ENCODE assay signal across 8 mouse cellular contexts in the genomic region with DNA sequence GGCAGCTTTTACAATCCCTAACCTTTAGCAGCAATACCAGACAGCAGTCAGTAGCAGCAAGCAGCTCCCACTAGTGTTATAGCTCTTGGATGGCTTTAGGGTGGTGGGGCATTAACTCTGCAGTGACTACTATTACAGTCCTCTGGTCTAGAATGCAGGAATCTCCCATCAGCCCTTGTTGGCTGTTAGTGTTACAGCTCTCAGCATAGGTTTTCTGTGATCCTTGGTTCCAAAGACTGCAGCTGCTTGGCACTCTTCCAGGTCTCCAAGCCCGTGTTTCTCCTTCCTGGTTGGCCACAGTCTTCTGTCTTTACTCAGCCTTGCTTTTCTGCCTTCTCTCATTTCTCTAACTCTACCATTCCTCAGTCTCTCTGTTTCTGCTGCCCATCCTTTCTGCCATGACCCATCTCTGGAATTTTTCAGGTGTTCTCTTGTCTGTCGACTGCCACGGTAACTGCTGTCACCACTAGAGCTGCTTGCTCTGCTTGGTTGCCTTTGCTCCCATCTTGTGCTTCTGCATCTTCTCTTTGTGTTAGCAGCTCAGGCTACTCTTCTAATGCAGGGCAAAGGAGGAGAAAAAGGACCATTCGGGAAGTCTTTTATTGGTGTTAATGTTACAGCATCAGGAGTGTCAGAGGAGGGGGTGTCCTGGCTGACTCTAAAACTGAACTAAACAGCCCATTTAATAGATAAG. TPM values are rescaled to one million over a fixed set of nuclear protein-coding genes. Genes with fewer than 3 reads are reported as not detected.
DNase-seq lines count a peak whose midpoint lies in the region; ATAC-seq lines count a peak whose summit lies in the region.

No protein-coding gene starts in this region.

- peak; percentile 6 for DNase-seq in left cerebral cortex, postnatal 4 days
- no peak for DNase-seq in left cerebral cortex, adult 18-20 months (ENCODE audit: low spot score in 2 of 2)
- DNase-seq in adrenal gland, postnatal 25 days, result peak; percentile 12
- DNase-seq in kidney, postnatal 14 days, result peak; percentile 56
- no peak for DNase-seq in left cerebral cortex, adult 9 months (ENCODE audit: low spot score in 2 of 2)

- H3K4me3 ChIP-seq in heart, embryonic 11.5 days (ENCODE audit: low read depth, low read length), result no peak overlapping the region

- no peaks in the 10 kb centered on the region for H3K9me3 ChIP-seq in heart, embryonic 11.5 days (replicated peaks; ENCODE audit: control insufficient read depth, low read length)

- WGBS in heart, embryonic 11.5 days (ENCODE audit: insufficient replicate concordance), result 53% methylated on average over 4 of the region's 4 CpGs

- intact Hi-C loops in left cerebral cortex, postnatal 4 days (cut with DNase I), result no loop called here

- H3K27me3 ChIP-seq in heart, embryonic 11.5 days (ENCODE audit: control insufficient read depth, insufficient read depth, low read length), result no peaks in the 10 kb centered on the region

- no peaks in the 10 kb centered on the region for H3K36me3 ChIP-seq in heart, embryonic 11.5 days (ENCODE audit: control insufficient read depth, insufficient read depth, low read length)

- peak overlapping the region; percentile 32; the same call in 1 of the 2 replicates for H3K27ac ChIP-seq in heart, embryonic 11.5 days (ENCODE audit: low read depth, low read length)

- no peak overlapping the region for H3K4me2 ChIP-seq in heart, embryonic 11.5 days

- no peak for ATAC-seq in heart, embryonic 11.5 days (replicated peaks; ENCODE audit: insufficient number of reproducible peaks, low FRiP score, low TSS enrichment)
- ATAC-seq in granulocyte monocyte progenitor cell, adult 5-6 weeks (replicated peaks; ENCODE audit: poor library complexity, severe bottlenecking), result no peak
- ATAC-seq in erythroblast, adult 5-6 weeks (replicated peaks; ENCODE audit: low FRiP score, poor library complexity, severe bottlenecking), result no peak

- 0 out of 2 replicates have a peak, but pooled peaks cover 3% of the 10 kb centered on the region for H3K4me1 ChIP-seq in heart, embryonic 11.5 days (ENCODE audit: control insufficient read depth, insufficient read depth, low read length)

- no peak overlapping the region for H3K9ac ChIP-seq in heart, embryonic 11.5 days (ENCODE audit: low read depth, low read length)

RNA-seq across cellular contexts. Expression of a gene that starts 14.5 kb away (rescaled TPM):
- not detected for total RNA-seq in left cerebral cortex, postnatal 4 days (2021)
- not detected for total RNA-seq in left cerebral cortex, adult 18-20 months (2021)
- total RNA-seq in adrenal gland, postnatal 25 days (2021), result 0.30 TPM in 1 of 2 replicates, not detected in the other
- 0.23 and 0.36 TPM in 2 replicates for polyA plus RNA-seq in heart, embryonic 11.5 days (2014; fragmentation: Nextera tagmentation; extraction: Ambion mirVana)
- not detected in 2 replicates for total RNA-seq in granulocyte monocyte progenitor cell, adult 5-6 weeks (2014; fragmentation: Nextera tagmentation)
- 0.60 TPM in 1 of 2 replicates, not detected in the other for total RNA-seq in granulocyte monocyte progenitor cell, adult 5-6 weeks (2017)
- total RNA-seq in erythroblast, adult 5-6 weeks (2015; ENCODE audit: low replicate concordance), result 0.63 TPM in 1 of 2 replicates, not detected in the other
- total RNA-seq in erythroblast, adult 5-6 weeks (2017; ENCODE audit: low replicate concordance), result 2.0 and 6.6 TPM in 2 replicates

RNA-seq across cellular contexts. Expression of a gene that starts 26.1 kb away (rescaled TPM):
- total RNA-seq in left cerebral cortex, postnatal 4 days (2021), result under 1 TPM in 1 of 2 experiments, not detected in 1; 0.68 TPM
- total RNA-seq in left cerebral cortex, adult 18-20 months (2021), result under 1 TPM in 1 of 2 experiments, not detected in 1; 0.72 TPM
- 0.39 and 0.43 TPM in 2 replicates for total RNA-seq in adrenal gland, postnatal 25 days (2021)
- 7.4 and 8.8 TPM in 2 replicates for polyA plus RNA-seq in heart, embryonic 11.5 days (2014; fragmentation: Nextera tagmentation; extraction: Ambion mirVana)
- 2.0 TPM in 1 of 2 replicates, not detected in the other for total RNA-seq in granulocyte monocyte progenitor cell, adult 5-6 weeks (2014; fragmentation: Nextera tagmentation)
- total RNA-seq in granulocyte monocyte progenitor cell, adult 5-6 weeks (2017), result 0.21 TPM in 1 of 2 replicates, not detected in the other
- total RNA-seq in erythroblast, adult 5-6 weeks (2015; ENCODE audit: low replicate concordance), result 8.6 TPM in 1 of 2 replicates, not detected in the other
- 0.56 and 4.3 TPM in 2 replicates for total RNA-seq in erythroblast, adult 5-6 weeks (2017; ENCODE audit: low replicate concordance)

RNA-seq across cellular contexts. Expression of a gene that starts 28.6 kb away (rescaled TPM):
- 1 to 10 TPM; 1.3 to 2.1 TPM for total RNA-seq in left cerebral cortex, postnatal 4 days (2021)
- 1 to 10 TPM; 1.0 to 1.2 TPM for total RNA-seq in left cerebral cortex, adult 18-20 months (2021)
- 4.8 and 6.5 TPM in 2 replicates for total RNA-seq in adrenal gland, postnatal 25 days (2021)
- polyA plus RNA-seq in heart, embryonic 11.5 days (2014; fragmentation: Nextera tagmentation; extraction: Ambion mirVana), result 0.18 and 0.86 TPM in 2 replicates
- total RNA-seq in granulocyte monocyte progenitor cell, adult 5-6 weeks (2014; fragmentation: Nextera tagmentation), result not detected in 2 replicates
- not detected in 2 replicates for total RNA-seq in granulocyte monocyte progenitor cell, adult 5-6 weeks (2017)
- not detected in 2 replicates for total RNA-seq in erythroblast, adult 5-6 weeks (2015; ENCODE audit: low replicate concordance)
- 0.17 and 1.1 TPM in 2 replicates for total RNA-seq in erythroblast, adult 5-6 weeks (2017; ENCODE audit: low replicate concordance)

RNA-seq across cellular contexts. Expression of a gene that starts 37.5 kb away (rescaled TPM):
- not detected for total RNA-seq in left cerebral cortex, postnatal 4 days (2021)
- total RNA-seq in left cerebral cortex, adult 18-20 months (2021), result not detected
- not detected in 2 replicates for total RNA-seq in adrenal gland, postnatal 25 days (2021)
- polyA plus RNA-seq in heart, embryonic 11.5 days (2014; fragmentation: Nextera tagmentation; extraction: Ambion mirVana), result 0.42 and 0.84 TPM in 2 replicates
- total RNA-seq in granulocyte monocyte progenitor cell, adult 5-6 weeks (2014; fragmentation: Nextera tagmentation), result not detected in 2 replicates
- not detected in 2 replicates for total RNA-seq in granulocyte monocyte progenitor cell, adult 5-6 weeks (2017)
- total RNA-seq in erythroblast, adult 5-6 weeks (2015; ENCODE audit: low replicate concordance), result not detected in 2 replicates
- not detected in 2 replicates for total RNA-seq in erythroblast, adult 5-6 weeks (2017; ENCODE audit: low replicate concordance)

Comparison
In these comparisons a context has a peak if more than half of its experiments do, and no peak if none do; other contexts are left out.
1. DNase-seq: peak in left cerebral cortex, postnatal 4 days (single experiment), adrenal gland, postnatal 25 days (single experiment) and kidney, postnatal 14 days (single experiment); none in left cerebral cortex, adult 18-20 months (0 of 2) and left cerebral cortex, adult 9 months (0 of 2).